Mouse (Mus musculus) T-helper 17 cell (primary cell): ENCODE measurements at regions not wholly inside any gene's neighbourhood (a gene's known extent, or its start where the extent isn't known, plus 50 kb on each side); places are given as distances from the start of the nearest gene placed in this dataset.

ENCODE experiments used
- in situ Hi-C, 2 experiments: fragments of 300-600 bp; cut with MboI, MseI; formaldehyde crosslinking; loops; 1 replicate in 1 of 2; 2 replicates in 1 of 2; pipeline ENCODE4 v1.15.1; 2025; ENCODE audit warnings: high pct_unique_total_duplicates in 2 of 2

DNA sequence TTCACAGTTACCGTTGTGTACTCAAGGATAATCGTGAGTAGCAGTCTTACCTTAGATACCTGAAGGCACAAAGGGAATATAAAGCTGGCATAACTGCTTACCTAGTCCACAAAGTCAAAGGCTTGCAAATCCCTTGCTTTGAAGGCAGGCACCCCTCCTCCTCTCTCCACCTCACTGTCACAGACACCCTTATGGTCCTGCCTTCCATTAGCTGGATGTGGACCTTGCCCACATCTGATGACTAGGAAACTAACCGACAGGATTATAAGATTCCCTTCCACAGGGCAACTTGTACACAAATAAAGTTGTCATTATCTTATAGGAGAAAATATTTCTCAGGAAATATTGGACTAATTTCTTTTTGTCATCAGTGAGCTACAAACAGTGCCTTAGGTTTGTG is 114.4 kb upstream of the Atp2b1 start:
- in situ Hi-C loops: loop anchor here in 1 of 2 experiments (10.0 kb wide), 1 partner anchor 225 kb away; no protein-coding TSS in a partner anchor

- in situ Hi-C loops: no loop called here
Measured at GRCm38 (mm10) chr10:98800949-98801348, 113.3 kb upstream of the Atp2b1 start.

DNA sequence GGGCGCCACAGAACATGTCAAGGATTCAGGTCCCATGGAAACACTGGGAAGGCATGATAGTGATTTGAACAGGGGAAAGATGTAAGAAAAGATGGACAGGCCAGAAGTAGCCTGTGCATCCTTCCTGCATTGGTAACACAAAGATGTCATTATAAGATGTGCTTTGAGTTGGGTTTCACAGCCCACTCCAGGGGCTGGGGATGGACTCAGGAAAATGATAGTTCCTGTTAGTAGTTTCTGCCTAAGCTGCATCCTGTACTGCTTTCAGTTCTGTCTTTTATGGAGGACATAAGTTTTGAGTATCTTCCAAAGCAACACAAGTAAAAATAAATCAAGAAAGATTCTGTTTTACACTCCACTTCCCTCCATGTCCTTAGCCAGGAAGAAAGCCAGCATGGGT is 109.2 kb upstream of the Atp2b1 start:
- in situ Hi-C loops: no loop called here

DNA sequence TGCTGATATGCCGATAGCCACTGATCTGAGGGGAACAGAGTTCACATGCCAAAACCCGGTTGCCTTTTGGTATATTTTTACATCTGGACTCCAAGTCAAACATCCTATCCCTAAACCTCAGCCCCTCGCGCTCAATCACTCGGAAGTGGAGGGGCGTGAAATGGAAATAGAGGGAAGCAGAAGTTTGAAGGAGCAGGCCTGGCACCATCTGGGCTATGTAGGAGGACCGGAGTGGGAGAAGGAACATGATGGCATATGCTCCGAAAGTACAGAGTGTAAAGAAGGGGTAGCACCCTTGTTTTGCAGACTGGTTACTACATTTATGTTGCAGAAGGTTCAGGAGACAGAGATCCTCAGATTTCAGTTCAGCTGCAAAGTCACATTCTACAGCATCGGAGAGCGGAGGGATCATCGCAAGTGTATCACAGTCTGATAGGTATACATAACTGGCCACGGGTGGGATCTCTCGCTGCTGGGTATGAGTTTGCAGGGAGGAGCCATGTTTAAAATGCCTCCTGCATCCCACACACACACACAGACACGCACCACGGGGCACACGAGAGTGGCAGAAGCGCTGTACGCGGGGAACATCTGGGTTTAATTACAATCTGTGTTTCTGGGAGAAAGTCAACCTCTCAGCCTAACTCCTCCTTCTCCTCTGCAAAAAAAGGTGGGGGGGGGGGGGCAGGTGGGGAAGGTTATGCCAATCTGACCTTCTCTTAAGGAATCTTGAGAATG is 107.2 kb upstream of the Atp2b1 start:
- in situ Hi-C loops: no loop called here

- in situ Hi-C loops: no loop called here
Measured at GRCm38 (mm10) chr10:98808644-98809043, 105.6 kb upstream of the Atp2b1 start.

DNA sequence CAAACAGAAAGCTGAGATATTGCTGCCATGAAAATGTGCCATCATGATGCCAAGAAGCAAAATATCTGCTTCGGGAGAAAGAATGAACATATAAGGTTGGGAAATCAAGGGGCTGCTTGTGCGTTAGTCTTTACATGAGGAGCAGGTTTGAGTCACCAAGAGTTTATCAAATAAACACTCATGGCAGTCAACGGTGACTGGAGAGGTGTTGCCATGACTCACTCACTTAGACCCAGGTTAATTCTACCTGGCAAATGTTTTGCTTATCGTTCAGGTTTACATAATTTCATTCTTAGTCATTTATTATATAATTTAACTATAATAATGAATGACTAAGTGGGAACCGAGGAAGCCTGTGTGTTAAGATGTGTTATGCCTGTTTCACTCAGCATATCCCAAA is 85.2 kb upstream of the Atp2b1 start:
- in situ Hi-C loops: no loop called here

DNA sequence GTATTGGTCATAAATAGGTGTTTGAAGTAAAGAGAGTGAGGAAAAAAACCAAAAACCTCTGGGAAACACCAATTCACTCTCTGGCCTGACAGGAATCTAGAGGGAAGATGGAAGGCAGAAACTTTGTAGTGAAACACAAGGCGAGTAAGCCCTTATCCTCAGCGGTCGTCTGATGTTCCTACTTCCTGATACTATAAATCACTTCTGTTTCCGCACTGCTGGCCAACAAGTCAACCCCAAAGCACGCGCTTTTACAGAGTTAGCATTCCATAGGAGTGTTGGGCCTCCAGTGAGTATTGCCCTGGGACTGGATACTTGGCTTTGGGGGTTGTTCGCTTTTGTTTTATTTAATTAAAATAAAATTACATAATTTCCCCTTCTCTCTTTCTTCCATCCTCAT is 82.7 kb upstream of the Atp2b1 start:
- in situ Hi-C loops: no loop called here

- in situ Hi-C loops: no loop called here
Measured at GRCm38 (mm10) chr10:98837289-98838181, 76.7 kb upstream of the Atp2b1 start.

- in situ Hi-C loops: no loop called here
Measured at GRCm38 (mm10) chr10:98838926-98839679, 75.1 kb upstream of the Atp2b1 start.

GRCm38 (mm10) chr10:98839963-98840362 is 74.2 kb upstream of the Atp2b1 start:
- in situ Hi-C loops: no loop called here

GRCm38 (mm10) chr10:98840411-98840810 is 73.8 kb upstream of the Atp2b1 start:
- in situ Hi-C loops: no loop called here

DNA sequence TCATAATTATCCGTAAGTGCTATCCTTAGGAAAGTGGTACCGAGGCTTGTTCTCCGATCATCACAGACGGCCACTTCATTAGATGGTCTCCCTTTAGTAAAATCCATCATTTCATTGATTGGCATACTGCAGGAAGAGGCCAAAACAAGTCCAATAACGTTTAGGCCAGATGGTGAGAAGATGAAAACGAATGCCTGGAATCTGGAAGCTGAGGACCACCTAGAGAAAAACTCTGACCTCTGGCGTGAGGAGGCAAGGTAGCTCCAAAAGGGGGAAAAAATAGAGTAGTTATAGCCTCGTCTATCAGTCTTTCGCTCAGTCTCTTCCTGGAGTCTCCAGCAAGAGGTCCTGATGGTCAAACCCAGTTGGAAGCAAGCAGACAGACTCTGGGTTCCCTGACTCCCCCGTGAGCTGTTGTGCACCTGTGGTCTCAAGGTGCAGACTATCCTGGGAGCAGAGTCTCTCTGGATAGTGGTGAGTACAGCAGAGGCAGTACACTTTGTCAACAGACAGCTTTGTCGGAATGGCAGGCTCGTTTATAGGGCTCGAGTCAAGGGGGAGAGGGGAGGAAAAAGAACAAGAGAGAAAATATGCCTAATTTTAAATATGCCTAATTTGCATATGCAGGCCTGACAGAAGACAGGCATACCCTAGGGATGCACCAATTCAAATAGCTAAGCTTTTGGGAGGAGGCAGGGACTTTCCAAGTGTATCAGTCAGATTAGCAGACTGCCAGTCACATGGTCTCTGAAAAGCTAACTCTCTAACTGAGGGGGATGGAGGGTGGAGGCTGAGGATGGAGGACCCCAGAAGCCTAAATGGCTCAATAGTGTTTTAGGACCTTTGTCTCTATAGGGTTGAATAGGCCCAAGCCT is 73.0 kb upstream of the Atp2b1 start:
- in situ Hi-C loops: no loop called here

DNA sequence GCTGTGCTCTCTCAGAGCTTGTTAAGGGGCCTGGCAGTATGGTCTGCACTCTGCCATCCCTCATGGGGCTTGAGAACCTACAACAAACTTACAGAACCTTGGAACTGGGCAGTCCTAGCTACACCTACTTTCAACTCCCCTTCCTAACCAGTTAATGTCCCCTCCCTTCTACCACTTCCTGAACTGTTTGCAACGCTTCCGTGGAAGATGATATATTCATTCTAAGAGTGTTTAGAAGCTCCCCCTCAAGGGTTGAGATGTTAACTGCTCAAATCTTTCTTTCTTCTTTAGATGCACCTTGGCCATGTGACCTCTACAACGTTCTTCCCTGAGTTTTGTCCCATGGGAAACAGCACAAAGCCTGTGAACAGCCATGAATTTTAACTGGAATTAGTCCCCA is 72.3 kb upstream of the Atp2b1 start:
- in situ Hi-C loops: no loop called here

DNA sequence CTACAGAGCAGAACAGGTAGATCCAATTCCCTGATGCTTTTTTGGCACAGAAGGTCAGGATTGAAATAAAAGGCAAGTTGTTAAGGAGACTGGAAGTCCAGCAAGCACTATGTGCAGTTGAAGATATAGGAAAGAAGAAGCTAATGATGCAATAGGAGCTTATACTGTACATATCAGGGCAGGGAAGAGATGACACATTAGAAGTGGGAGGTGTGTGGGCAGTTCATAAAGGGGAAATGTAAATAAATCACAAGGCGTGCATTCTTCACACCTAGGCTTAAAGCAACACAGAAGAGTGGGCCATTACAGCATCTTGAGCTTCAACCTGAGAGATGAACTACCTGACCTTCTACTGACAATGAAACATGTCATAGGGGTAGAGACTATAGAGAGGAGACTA is 71.5 kb upstream of the Atp2b1 start:
- in situ Hi-C loops: no loop called here

GRCm38 (mm10) chr10:98849851-98850250 is 64.4 kb upstream of the Atp2b1 start:
- in situ Hi-C loops: loop anchor here in 1 of 2 experiments (10.0 kb wide), 1 partner anchor 1285 kb away; no protein-coding TSS in a partner anchor

- in situ Hi-C loops: loop anchor here in 1 of 2 experiments (10.0 kb wide), 1 partner anchor 1277 kb away; no protein-coding TSS in a partner anchor
Measured at GRCm38 (mm10) chr10:98857395-98857794, 56.8 kb upstream of the Atp2b1 start.

DNA sequence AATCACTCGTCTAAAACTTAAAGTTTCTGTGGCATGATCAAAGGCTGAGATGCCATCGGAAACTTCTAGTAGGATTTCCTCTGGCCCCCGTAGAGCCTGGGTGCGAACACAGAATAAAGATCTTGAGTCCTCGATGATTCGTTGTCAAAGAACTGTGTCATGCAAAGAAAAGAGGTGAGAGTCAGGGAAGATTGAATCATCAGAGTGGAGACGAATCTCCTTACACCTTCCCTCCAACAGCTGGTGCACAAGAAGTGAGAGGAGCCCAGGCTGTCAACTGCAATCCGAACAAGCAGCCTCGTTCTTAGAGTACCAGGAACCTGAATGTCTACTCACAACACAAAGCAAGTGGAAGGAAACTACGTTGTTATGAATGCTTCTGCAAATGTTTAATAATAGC is 52.7 kb upstream of the Atp2b1 start:
- in situ Hi-C loops: no loop called here

DNA sequence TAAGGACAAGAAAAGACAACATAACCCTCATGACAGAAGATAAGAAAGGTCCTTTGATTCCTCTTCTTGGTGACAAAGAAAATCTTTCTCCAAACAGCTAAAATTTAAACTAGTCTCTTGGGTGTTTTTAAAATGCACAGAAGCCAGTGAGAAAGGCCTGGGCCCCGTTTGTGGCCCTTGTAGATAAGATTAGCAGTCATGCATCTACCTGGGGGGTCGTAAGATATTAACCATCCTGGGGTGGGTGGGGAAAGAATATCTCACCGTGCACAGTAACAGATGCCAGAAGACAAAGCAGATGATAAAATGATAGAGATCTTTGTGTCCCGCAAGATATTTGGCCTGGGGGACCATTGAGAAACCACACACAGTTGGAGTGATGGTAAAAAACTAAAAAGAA is 51.5 kb upstream of the Atp2b1 start:
- in situ Hi-C loops: no loop called here

- in situ Hi-C loops: no loop called here
Measured at GRCm38 (mm10) chr10:98864384-98864783, 49.8 kb upstream of the Atp2b1 start.
